Mouse (Mus musculus): ENCODE measurements around the gene Ercc5. TPM values are rescaled to one million over a fixed set of nuclear protein-coding genes. Genes with fewer than 3 reads are reported as not detected.

Gene Ercc5
- polyA plus RNA-seq, 1 experiment: 18.7 TPM

GRCm38 (mm10) chr1:44167859-44168383, 20.4 kb downstream of the Ercc5 start:
- H3K4me1 ChIP-seq (ENCODE audit: control insufficient read depth, insufficient read depth, low read length): no peaks in the 10 kb centered on the region
- 0 out of 2 replicates have a peak, but pooled peaks have one; percentile 2 for TF ChIP-seq CTCF (IDR thresholded peaks at IDR 0.05; ENCODE audit: extremely low read depth, insufficient read depth, low read length)
- no peak for TF ChIP-seq POLR2A (IDR thresholded peaks at IDR 0.05; ENCODE audit: extremely low read depth, insufficient read depth, low read length)
- H3K27ac ChIP-seq (ENCODE audit: insufficient read depth, low read length): no peak overlapping the region
- no peak overlapping the region for H3K4me3 ChIP-seq (ENCODE audit: insufficient read depth, low read length)

- Histone ChIP-seq H3K4me1 (ENCODE audit: control insufficient read depth, insufficient read depth, low read length) (no peaks in the 10 kb centered on the region), H3K4me3 (ENCODE audit: insufficient read depth, low read length) (no peak overlapping the region), H3K27ac (ENCODE audit: insufficient read depth, low read length) (no peak overlapping the region)
- no peak for TF ChIP-seq POLR2A (IDR thresholded peaks at IDR 0.05; ENCODE audit: extremely low read depth, insufficient read depth, low read length)
- TF ChIP-seq CTCF (IDR thresholded peaks at IDR 0.05; ENCODE audit: extremely low read depth, insufficient read depth, low read length): no peak
Observed at GRCm38 (mm10) chr1:44172656-44173055, 25.1 kb downstream of the Ercc5 start.

- Histone ChIP-seq H3K4me1 (ENCODE audit: control insufficient read depth, insufficient read depth, low read length) (no peaks in the 10 kb centered on the region), H3K27ac (ENCODE audit: insufficient read depth, low read length) (no peak overlapping the region), H3K4me3 (ENCODE audit: insufficient read depth, low read length) (no peak overlapping the region)
- TF ChIP-seq POLR2A (IDR thresholded peaks at IDR 0.05; ENCODE audit: extremely low read depth, insufficient read depth, low read length): no peak
- no peak for TF ChIP-seq CTCF (IDR thresholded peaks at IDR 0.05; ENCODE audit: extremely low read depth, insufficient read depth, low read length)
Observed at GRCm38 (mm10) chr1:44173903-44174302, 26.4 kb downstream of the Ercc5 start.

GRCm38 (mm10) chr1:44178086-44178485, 30.5 kb downstream of the Ercc5 start:
- Histone ChIP-seq H3K27ac (ENCODE audit: insufficient read depth, low read length) (no peak overlapping the region), H3K4me3 (ENCODE audit: insufficient read depth, low read length) (no peak overlapping the region), H3K4me1 (ENCODE audit: control insufficient read depth, insufficient read depth, low read length) (no peaks in the 10 kb centered on the region)
- TF ChIP-seq POLR2A (IDR thresholded peaks at IDR 0.05; ENCODE audit: extremely low read depth, insufficient read depth, low read length) (no peak), CTCF (IDR thresholded peaks at IDR 0.05; ENCODE audit: extremely low read depth, insufficient read depth, low read length) (no peak)

GRCm38 (mm10) chr1:44186396-44186795, 38.9 kb downstream of the Ercc5 start:
- TF ChIP-seq CTCF (IDR thresholded peaks at IDR 0.05; ENCODE audit: extremely low read depth, insufficient read depth, low read length): no peak
- no peak for TF ChIP-seq POLR2A (IDR thresholded peaks at IDR 0.05; ENCODE audit: extremely low read depth, insufficient read depth, low read length)
- H3K4me1 ChIP-seq (ENCODE audit: control insufficient read depth, insufficient read depth, low read length): no peaks in the 10 kb centered on the region
- H3K27ac ChIP-seq (ENCODE audit: insufficient read depth, low read length): no peak overlapping the region
- H3K4me3 ChIP-seq (ENCODE audit: insufficient read depth, low read length): no peak overlapping the region

- TF ChIP-seq CTCF (IDR thresholded peaks at IDR 0.05; ENCODE audit: extremely low read depth, insufficient read depth, low read length) (no peak), POLR2A (IDR thresholded peaks at IDR 0.05; ENCODE audit: extremely low read depth, insufficient read depth, low read length) (no peak)
- Histone ChIP-seq H3K4me1 (ENCODE audit: control insufficient read depth, insufficient read depth, low read length) (peaks cover 1% of the 10 kb centered on the region; the same call in 1 of the 2 replicates), H3K4me3 (ENCODE audit: insufficient read depth, low read length) (peak overlapping the region; percentile 30), H3K27ac (ENCODE audit: insufficient read depth, low read length) (no peak overlapping the region)
Observed at GRCm38 (mm10) chr1:44198273-44199171, 51.0 kb downstream of the Ercc5 start.

- no peak overlapping the region for H3K4me3 ChIP-seq (ENCODE audit: insufficient read depth, low read length)
- H3K27ac ChIP-seq (ENCODE audit: insufficient read depth, low read length): no peak overlapping the region
- TF ChIP-seq CTCF (IDR thresholded peaks at IDR 0.05; ENCODE audit: extremely low read depth, insufficient read depth, low read length) (no peak), POLR2A (IDR thresholded peaks at IDR 0.05; ENCODE audit: extremely low read depth, insufficient read depth, low read length) (no peak)
- H3K4me1 ChIP-seq (ENCODE audit: control insufficient read depth, insufficient read depth, low read length): peaks cover 1% of the 10 kb centered on the region; the same call in 1 of the 2 replicates
Observed at GRCm38 (mm10) chr1:44202876-44203275, 55.3 kb downstream of the Ercc5 start.

GRCm38 (mm10) chr1:44214443-44214842, 66.9 kb downstream of the Ercc5 start:
- Histone ChIP-seq H3K4me1 (ENCODE audit: control insufficient read depth, insufficient read depth, low read length) (no peaks in the 10 kb centered on the region), H3K27ac (ENCODE audit: insufficient read depth, low read length) (no peak overlapping the region), H3K4me3 (ENCODE audit: insufficient read depth, low read length) (no peak overlapping the region)
- no peak for TF ChIP-seq POLR2A (IDR thresholded peaks at IDR 0.05; ENCODE audit: extremely low read depth, insufficient read depth, low read length)

- H3K4me3 ChIP-seq (ENCODE audit: insufficient read depth, low read length): no peak overlapping the region
- H3K27ac ChIP-seq (ENCODE audit: insufficient read depth, low read length): no peak overlapping the region
- no peaks in the 10 kb centered on the region for H3K4me1 ChIP-seq (ENCODE audit: control insufficient read depth, insufficient read depth, low read length)
- TF ChIP-seq POLR2A (IDR thresholded peaks at IDR 0.05; ENCODE audit: extremely low read depth, insufficient read depth, low read length) (no peak), CTCF (IDR thresholded peaks at IDR 0.05; ENCODE audit: extremely low read depth, insufficient read depth, low read length) (no peak)
Observed at GRCm38 (mm10) chr1:44216352-44217116, 69.0 kb downstream of the Ercc5 start.

Measured in cortical plate, adult 2 months (tissue).